Mouse (Mus musculus) stomach, postnatal 0 days (tissue): ENCODE results near the gene Dlat.

Experiments used
- CTCF ChIP-seq: IDR thresholded peaks from 2 replicates; pipeline ENCODE4 v1.5.1; 2016; ENCODE audit warnings: antibody characterized with exemption, low read depth, mild to moderate bottlenecking, moderate library complexity
- EP300 ChIP-seq: optimal IDR thresholded peaks from 2 replicates; pipeline ENCODE3; 2016; ENCODE audit warnings: antibody characterized with exemption

DNA sequence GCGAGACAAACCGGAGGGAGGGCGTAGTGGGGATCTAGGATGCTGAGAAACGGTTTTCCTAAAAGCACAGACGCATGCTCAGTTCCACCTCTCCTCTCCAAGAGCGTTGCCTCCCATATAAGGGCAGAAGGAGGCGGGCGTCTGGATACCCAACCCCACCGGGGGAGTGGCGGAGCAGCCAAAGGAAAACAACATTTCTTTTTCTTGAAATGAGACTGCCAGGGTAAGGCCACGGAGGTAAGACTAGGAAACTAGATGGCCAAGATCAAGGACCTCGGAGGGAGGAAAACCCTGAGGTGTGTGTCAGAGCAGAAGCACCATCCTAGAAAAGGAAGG, 38.1 kb upstream of the Dlat start:
- TF ChIP-seq CTCF: no peak
- no peak for TF ChIP-seq EP300
